Mouse (Mus musculus): ENCODE data around the gene Gfra1. TPM values are rescaled to one million over a fixed set of nuclear protein-coding genes. Genes with fewer than 3 reads are reported as not detected.

Gene Gfra1
- polyA plus RNA-seq, 1 experiment: not detected

DNA sequence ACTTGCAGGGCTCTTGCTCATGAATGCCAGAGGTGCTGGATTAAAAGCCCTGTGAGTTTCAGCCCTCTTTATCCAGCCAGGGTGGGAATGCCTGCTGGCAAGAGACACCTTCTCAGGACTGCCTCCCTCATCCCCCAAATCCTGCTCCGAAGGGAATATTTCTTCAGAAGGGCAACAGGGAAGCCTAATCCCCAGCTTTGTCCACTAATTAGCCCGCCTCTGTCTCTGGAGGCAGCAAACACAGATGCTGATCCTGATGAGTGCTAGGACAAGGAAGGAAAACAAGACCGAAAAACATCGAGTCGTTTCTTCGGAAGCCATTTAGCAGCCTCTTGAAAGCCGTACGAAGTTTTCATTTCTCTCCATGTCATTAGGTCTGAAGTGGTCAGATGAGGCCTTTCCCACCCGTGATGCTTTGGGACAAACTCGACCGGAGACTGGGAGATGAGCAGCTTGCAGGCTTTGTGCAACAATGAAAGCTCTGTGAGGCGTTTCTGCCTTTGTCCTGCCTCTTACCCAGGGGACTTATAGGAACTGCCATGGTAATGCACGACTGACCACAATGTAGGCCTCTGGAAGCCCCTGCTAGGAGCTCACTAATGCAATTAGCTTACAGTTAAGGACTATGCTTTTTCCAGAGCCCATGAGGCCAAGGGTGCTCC is 4.8 kb upstream of the Gfra1 start:
- Histone ChIP-seq H3K27ac (ENCODE audit: insufficient read depth, low read depth, low read length) (no peak overlapping the region), H3K4me1 (ENCODE audit: control insufficient read depth, insufficient read depth, low read length) (no peaks in the 10 kb centered on the region), H3K4me3 (ENCODE audit: insufficient read depth, low read length) (no peak overlapping the region)
- TF ChIP-seq CTCF (IDR thresholded peaks at IDR 0.05; ENCODE audit: low read depth, low read length) (no peak), POLR2A (IDR thresholded peaks at IDR 0.05; ENCODE audit: borderline replicate concordance, low read depth, low read length) (no peak)

DNA sequence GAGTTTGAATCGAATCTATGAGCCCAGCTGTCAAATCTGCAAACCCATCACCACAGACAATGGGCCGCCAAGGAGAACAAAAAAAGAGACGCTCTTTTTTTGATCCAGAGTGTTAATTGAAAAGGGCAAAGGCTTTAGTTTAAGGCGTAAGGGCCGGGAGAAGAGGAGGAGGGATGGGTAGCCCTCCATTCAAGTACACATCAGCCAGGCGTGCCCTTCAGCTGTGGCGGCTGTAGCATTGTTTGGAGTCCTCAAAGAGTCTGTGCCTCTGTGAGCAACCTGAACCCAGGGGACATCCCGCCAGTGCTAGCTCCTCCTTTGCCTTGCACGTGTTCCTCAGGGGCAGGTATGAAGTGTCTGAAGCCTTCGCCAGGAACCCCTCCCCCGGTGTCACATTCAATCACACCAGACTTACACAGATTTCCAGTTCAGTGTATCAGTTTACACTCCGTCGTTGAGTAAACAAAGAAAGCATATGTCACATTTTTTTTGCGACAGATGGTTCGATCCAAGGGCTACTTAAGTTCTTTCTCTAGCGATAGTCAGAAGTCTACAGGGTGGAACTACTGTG is 867 bp upstream of the Gfra1 start:
- H3K27ac ChIP-seq (ENCODE audit: insufficient read depth, low read depth, low read length): no peak overlapping the region
- no peaks in the 10 kb centered on the region for H3K4me1 ChIP-seq (ENCODE audit: control insufficient read depth, insufficient read depth, low read length)
- no peak overlapping the region for H3K4me3 ChIP-seq (ENCODE audit: insufficient read depth, low read length)
- TF ChIP-seq POLR2A (IDR thresholded peaks at IDR 0.05; ENCODE audit: borderline replicate concordance, low read depth, low read length): no peak
- TF ChIP-seq CTCF (IDR thresholded peaks at IDR 0.05; ENCODE audit: low read depth, low read length): no peak

DNA sequence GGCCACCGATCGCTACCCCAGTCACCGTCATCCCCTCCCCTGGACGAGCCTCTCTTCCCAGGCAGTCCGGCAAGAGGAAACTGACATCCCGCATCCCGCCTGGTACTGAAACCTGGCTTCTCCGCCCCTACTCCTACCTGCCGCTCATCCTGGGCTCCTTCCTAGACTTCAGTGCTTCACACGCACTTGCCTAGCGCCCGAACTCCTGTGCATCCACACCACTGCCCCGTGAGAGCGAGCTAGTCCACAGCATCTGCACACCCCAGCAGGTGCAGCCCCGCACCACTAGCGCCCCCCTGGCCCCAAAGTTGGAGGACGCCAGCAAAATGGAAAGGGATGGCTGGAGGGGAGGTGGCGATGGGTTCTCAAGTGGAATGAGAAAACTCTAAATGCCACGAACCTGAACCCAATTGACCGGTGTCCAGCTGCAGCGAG is 631 bp downstream of the Gfra1 start:
- Histone ChIP-seq H3K4me3 (ENCODE audit: insufficient read depth, low read length) (peak overlapping the region; percentile 44), H3K4me1 (ENCODE audit: control insufficient read depth, insufficient read depth, low read length) (no peaks in the 10 kb centered on the region), H3K27ac (ENCODE audit: insufficient read depth, low read depth, low read length) (no peak overlapping the region)
- TF ChIP-seq CTCF (IDR thresholded peaks at IDR 0.05; ENCODE audit: low read depth, low read length): no peak

DNA sequence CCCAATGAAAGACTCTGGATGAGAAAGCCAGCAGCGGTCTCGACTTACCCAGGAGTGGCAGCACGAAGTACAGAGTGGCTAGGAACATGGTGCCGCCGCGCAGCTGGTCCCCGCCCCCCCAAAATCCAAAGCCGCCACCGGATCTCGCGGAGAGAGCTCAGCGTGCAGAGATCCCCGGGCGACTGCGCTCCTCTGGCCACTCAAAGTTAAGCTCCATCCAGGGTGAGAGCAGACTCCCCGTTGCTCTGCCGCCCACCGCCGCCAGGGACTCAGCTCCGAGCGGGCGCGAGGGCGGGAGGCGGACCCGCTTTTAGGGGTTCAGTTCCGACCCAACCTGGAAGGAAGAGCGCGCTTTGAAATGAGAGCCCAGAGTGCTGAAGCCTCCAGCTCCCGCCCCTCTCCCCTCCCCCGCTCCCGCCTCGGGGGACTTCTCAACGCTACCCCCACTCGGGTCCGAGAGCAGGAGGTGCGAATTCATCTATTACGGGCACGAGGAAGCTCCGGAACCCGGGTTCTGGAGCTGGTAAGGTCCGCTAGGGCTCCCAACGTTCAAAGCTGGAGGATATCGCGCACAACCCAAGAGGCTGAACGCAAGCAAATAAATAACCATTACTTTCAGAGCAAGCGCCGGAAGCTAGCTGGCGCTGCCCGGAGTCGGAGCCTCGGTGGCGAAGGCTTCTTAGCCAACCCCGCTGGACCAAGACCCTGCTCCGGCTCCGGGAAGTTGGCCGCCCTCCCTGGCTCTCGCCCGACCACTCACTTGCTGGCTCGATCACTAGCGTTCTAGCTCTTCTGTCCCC is 1.2 kb downstream of the Gfra1 start:
- no peaks in the 10 kb centered on the region for H3K4me1 ChIP-seq (ENCODE audit: control insufficient read depth, insufficient read depth, low read length)
- H3K27ac ChIP-seq (ENCODE audit: insufficient read depth, low read depth, low read length): no peak overlapping the region
- TF ChIP-seq POLR2A (IDR thresholded peaks at IDR 0.05; ENCODE audit: borderline replicate concordance, low read depth, low read length) (no peak), CTCF (IDR thresholded peaks at IDR 0.05; ENCODE audit: low read depth, low read length) (no peak)
- H3K4me3 ChIP-seq (ENCODE audit: insufficient read depth, low read length): peak overlapping the region; percentile 44

DNA sequence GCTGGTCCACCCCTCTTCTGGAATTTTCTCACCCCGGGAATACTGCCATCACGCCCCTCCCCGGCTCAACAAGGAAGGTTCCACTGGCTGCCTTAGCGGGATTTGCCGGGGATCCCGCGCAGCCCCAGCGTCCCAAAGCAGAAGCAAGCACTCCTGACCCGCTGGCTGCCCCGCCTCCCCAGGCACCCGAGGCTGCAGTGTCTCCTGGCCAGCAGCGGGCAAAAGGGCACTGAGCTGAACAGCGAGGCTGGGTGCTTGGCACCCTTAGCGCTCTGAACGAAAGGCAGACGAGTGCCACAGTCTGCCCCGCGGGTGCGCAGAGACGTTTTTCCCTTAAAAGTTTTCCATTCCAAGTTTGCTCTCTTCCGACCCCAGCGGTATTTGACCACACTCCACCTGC is 2.1 kb downstream of the Gfra1 start:
- no peak overlapping the region for H3K27ac ChIP-seq (ENCODE audit: insufficient read depth, low read depth, low read length)
- peak overlapping the region; percentile 44 for H3K4me3 ChIP-seq (ENCODE audit: insufficient read depth, low read length)
- TF ChIP-seq CTCF (IDR thresholded peaks at IDR 0.05; ENCODE audit: low read depth, low read length) (no peak), POLR2A (IDR thresholded peaks at IDR 0.05; ENCODE audit: borderline replicate concordance, low read depth, low read length) (no peak)
- no peaks in the 10 kb centered on the region for H3K4me1 ChIP-seq (ENCODE audit: control insufficient read depth, insufficient read depth, low read length)

DNA sequence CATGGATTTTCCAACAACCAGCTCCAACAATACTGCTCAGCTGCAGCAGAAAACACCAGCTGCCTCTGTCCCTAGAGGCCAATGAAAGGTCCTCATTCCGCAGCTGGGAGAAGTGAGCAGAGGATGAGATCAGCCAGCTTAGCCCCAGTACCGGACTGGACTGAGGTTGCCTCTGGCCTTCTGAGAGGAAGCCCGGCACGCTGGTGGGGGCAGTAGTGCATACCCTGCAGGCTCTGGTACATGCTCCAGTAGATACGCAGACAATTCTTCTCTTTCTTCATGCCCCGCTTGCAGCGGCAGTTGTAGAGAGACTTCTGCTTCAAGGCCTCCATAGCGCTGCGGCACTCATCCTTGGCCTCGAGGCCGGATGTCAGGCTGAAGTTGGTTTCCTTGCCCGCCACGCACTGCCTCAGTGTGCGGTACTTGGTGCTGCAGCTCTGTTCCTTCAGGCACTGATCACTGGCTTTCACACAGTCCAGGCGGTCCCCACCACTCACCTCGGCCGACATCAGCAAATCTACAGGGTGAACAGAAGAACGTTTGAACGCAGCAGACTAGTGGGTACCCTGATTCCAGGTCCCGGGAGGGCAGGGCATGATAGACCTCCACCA is 2.7 kb downstream of the Gfra1 start:
- H3K27ac ChIP-seq (ENCODE audit: insufficient read depth, low read depth, low read length): no peak overlapping the region

DNA sequence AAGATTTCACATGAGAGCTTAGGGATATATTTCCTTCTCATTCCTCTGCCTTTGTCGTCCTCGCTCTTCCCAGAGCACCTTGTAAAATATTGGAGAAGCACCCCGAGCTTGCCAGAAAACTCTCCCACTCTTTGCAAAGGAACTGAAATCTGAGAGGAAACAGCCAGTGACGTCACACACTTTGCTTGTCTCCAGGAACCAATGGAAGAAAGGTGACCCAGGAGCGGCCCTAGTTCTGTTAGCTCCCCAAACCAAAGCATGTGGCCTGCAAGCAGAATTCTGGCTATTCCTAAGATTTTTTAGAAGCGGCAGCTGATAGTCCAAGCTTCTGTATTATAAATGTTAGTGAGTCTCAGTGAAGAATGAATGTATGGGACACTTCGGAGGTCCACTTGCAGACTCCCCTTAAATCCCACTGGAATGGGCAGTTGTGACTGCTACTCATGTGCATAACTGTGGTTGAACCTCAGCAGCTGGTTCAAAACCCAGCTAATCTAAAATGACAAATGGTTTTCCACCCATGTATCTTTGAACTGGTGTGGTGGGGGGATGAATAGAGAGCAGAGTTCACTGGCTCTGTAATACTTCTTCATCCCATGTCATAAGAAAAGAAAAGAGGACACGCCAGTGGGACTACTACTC is 3.4 kb downstream of the Gfra1 start:
- H3K4me3 ChIP-seq (ENCODE audit: insufficient read depth, low read length): no peak overlapping the region
- H3K4me1 ChIP-seq (ENCODE audit: control insufficient read depth, insufficient read depth, low read length): no peaks in the 10 kb centered on the region
- H3K27ac ChIP-seq (ENCODE audit: insufficient read depth, low read depth, low read length): no peak overlapping the region
- no peak for TF ChIP-seq CTCF (IDR thresholded peaks at IDR 0.05; ENCODE audit: low read depth, low read length)
- TF ChIP-seq POLR2A (IDR thresholded peaks at IDR 0.05; ENCODE audit: borderline replicate concordance, low read depth, low read length): no peak

More for the DNA sequence above, 2.7 kb downstream of the Gfra1 start:
- no peaks in the 10 kb centered on the region for H3K4me1 ChIP-seq (ENCODE audit: control insufficient read depth, insufficient read depth, low read length)
- TF ChIP-seq POLR2A (IDR thresholded peaks at IDR 0.05; ENCODE audit: borderline replicate concordance, low read depth, low read length): no peak
- TF ChIP-seq CTCF (IDR thresholded peaks at IDR 0.05; ENCODE audit: low read depth, low read length): no peak
- no peak overlapping the region for H3K4me3 ChIP-seq (ENCODE audit: insufficient read depth, low read length)

DNA sequence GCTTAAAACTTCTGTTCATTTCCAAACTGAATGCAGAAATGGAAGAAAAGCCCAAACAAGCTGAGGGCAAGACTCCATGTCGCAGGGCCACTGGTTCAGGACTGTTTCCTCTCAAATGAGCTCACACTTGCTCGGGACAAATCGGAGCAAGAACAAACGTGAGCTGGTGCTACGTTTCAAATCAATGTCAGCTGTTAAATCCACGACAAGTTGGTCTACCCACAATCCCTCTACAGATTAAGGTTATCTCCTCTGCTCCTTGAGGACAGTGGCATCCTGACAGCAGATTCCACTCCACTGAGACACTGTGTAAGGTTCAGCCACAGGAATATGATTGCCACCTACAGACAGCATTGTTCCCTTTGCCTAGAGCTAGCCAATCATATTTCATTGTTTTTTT is 4.4 kb downstream of the Gfra1 start:
- TF ChIP-seq POLR2A (IDR thresholded peaks at IDR 0.05; ENCODE audit: borderline replicate concordance, low read depth, low read length) (no peak), CTCF (IDR thresholded peaks at IDR 0.05; ENCODE audit: low read depth, low read length) (no peak)
- no peaks in the 10 kb centered on the region for H3K4me1 ChIP-seq (ENCODE audit: control insufficient read depth, insufficient read depth, low read length)
- H3K27ac ChIP-seq (ENCODE audit: insufficient read depth, low read depth, low read length): no peak overlapping the region
- no peak overlapping the region for H3K4me3 ChIP-seq (ENCODE audit: insufficient read depth, low read length)

DNA sequence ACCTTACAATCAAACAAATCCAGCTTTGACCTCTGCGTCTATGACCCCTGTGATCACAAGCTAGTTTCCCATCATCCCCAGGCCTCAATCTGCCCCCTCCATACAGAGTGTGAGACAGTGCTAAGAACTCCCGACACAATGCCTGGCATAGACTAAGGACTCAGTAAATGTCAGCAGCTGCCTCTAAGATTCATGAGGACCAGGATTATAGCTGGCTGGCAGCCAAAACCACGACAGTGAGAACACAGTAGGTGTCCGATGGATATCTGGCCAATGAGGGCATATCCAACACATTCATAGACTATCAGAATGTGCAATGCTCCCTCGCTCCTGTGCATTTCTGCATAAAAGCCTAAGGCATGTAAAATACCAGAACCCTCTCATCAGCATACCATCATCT is 5.0 kb downstream of the Gfra1 start:
- H3K27ac ChIP-seq (ENCODE audit: insufficient read depth, low read depth, low read length): no peak overlapping the region
- H3K4me3 ChIP-seq (ENCODE audit: insufficient read depth, low read length): no peak overlapping the region
- H3K4me1 ChIP-seq (ENCODE audit: control insufficient read depth, insufficient read depth, low read length): no peaks in the 10 kb centered on the region
- TF ChIP-seq POLR2A (IDR thresholded peaks at IDR 0.05; ENCODE audit: borderline replicate concordance, low read depth, low read length): no peak
- no peak for TF ChIP-seq CTCF (IDR thresholded peaks at IDR 0.05; ENCODE audit: low read depth, low read length)

All from bone marrow macrophage, adult 2 months (primary cell).